Mouse (Mus musculus) forebrain, embryonic 15.5 days (tissue): ENCODE measurements around the gene Nlrp10. TPM values are rescaled to one million over a fixed set of nuclear protein-coding genes. Genes with fewer than 3 reads are reported as not detected.

ENCODE experiments used
- polyA plus RNA-seq: library from polyadenylated mRNA; unstranded; fragments of >200 nt; fragmentation: Nextera tagmentation; extraction: Ambion mirVana; gene quantifications from 2 replicates; pipeline ENCODE4 v1.2.1, GENCODE M21; 2015

Gene Nlrp10
- polyA plus RNA-seq, 1 experiment from 2014 or later = 0.04 TPM

Other genes with a start within 250 kb of the Nlrp10 start
- gene Olfr512, start 216.9 kb downstream of the Nlrp10 start, polyA plus RNA-seq = not detected in 2 replicates
- gene Olfr513, start 179.2 kb downstream of the Nlrp10 start, polyA plus RNA-seq = not detected in 2 replicates
- gene Olfr514, start 104.2 kb downstream of the Nlrp10 start, polyA plus RNA-seq = not detected in 2 replicates
- gene Olfr516, start 79.6 kb downstream of the Nlrp10 start, polyA plus RNA-seq = not detected in 2 replicates
- not detected in 2 replicates for gene Olfr517, start 57.8 kb downstream of the Nlrp10 start, polyA plus RNA-seq
- not detected in 2 replicates for gene Olfr518, start 45.2 kb downstream of the Nlrp10 start, polyA plus RNA-seq
- not detected in 2 replicates for gene Olfr519, start 35.8 kb downstream of the Nlrp10 start, polyA plus RNA-seq
- 85.2 and 86.8 TPM in 2 replicates for gene Eif3f, start 4.2 kb upstream of the Nlrp10 start, polyA plus RNA-seq
- 42.2 and 49.3 TPM in 2 replicates for gene Tub, start 20.2 kb upstream of the Nlrp10 start, polyA plus RNA-seq
- gene Ric3, start 153.2 kb upstream of the Nlrp10 start, polyA plus RNA-seq = 28.2 and 30.4 TPM in 2 replicates
- 102 and 134 TPM in 2 replicates for gene Lmo1, start 245.0 kb upstream of the Nlrp10 start, polyA plus RNA-seq